Mouse (Mus musculus) CD4-positive, CD25-positive, alpha-beta regulatory T cell, adult 2 months (primary cell): ENCODE measurements around the gene Ninj1.

ENCODE experiments used
- DNase-seq: peaks from one replicate; pipeline ENCODE4 v3.0.0-alpha.2; 2012; ENCODE audit warnings: low read depth, low spot score

Ninj1 gene

DNA sequence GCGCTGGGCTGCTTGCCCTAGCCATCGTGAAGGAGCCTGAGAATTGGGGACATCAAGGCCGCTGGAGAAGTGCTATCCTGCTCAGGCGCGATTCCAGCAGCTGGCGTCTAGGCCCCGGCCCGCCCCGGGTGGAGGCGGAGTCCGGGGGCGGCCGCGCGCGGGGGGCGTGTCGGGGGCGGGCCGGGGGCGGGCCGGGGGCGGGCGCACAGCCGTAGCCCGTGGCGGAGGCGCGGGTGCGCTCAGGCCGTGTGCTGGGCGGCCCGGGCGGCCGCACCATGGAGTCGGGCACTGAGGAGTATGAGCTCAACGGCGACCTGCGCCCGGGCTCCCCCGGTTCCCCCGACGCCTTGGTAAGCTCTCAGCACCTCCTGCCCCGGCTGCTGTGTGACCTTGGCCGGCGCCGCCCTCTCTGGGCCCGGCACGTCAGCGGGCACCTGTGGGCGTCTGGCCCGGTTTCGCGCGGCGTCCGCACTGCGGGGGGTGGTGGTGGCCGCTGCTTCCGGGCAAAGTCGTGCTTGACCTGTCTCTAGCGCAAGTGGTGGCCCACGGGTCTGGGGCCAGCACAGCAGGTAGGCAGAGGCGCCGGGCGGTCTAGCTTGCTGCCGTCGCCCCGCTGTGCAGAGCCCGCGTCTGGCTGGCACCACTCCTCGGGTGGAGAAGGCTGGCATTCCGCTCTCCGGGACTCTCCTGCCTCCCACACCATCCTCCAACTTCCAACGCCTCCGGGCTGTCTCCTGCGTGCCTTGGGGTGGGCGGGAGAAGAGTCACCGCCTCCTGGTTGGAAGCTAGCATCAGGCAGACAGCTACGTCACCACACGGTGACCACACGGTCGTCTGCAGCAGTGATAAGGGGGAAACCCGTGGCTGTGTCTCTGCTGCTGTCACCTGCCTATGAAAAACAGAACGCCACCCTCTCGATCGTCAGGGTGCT is at the start of gene Ninj1:
Ninj1 (plus strand) TSS at position 198 of the 931 bp plus-strand sequence.
- DNase-seq = peak; percentile 94

GRCm38 (mm10) chr13:49140567-49140966 is 46.7 kb upstream of the Ninj1 start:
- no peak for DNase-seq

DNA sequence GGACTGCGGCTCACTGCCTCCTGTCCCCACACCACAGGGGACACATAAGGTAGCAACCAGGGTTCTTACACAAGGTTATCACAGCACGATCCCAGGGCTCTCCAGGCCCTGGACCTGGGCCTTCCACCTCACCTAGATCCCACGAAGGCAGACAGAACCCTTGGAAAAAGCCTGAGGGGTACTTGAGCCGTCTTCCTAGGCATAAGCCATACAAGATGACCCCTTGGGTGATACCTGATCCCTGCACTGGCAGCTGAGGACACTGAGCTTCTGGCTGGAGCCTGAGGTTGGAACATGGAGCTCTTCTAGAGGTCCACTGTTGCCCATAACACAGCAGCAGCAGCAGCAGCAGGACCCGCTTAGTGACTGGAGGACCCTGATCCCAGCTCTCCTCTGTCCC is 44.9 kb upstream of the Ninj1 start:
- no peak for DNase-seq

GRCm38 (mm10) chr13:49143323-49143722 is 44.0 kb upstream of the Ninj1 start:
- no peak for DNase-seq

- no peak for DNase-seq
Observed at GRCm38 (mm10) chr13:49144451-49144850, 42.8 kb upstream of the Ninj1 start.

GRCm38 (mm10) chr13:49145396-49145795 is 41.9 kb upstream of the Ninj1 start:
- DNase-seq = no peak

DNA sequence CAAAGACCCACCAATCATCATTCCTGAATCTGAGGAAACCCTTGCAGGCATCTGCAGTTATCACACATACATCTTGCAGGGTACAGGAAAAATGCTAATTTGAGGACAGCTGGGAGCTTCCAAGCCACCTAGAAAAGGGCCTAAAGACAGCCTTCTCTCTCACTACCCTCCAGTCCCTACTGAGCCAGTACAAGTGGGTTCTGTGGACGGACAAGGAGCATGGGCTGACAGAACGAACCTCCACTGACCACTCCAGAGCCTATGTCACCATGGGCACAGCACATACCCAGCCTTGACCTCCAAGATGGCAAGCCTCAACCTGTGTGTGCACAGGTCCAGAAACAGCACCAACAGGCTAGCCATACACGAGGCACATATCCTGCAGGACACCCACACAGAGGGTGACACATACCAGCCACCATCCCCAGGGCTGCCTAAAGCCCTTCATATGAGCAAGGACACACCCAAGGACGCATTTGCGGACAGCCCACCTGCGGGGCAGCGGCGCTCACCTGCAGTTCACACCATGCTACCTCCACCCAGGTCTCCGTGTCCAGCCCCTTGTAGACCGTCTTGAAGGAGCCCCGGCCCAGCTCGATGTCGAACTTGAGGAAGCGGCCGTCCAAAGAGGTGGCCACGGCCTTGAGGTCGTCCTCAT is 41.1 kb upstream of the Ninj1 start:
- DNase-seq = no peak

- peak; percentile 4 for DNase-seq
Observed at GRCm38 (mm10) chr13:49146698-49147006, 40.6 kb upstream of the Ninj1 start.

- peak; percentile 5 for DNase-seq
Observed at GRCm38 (mm10) chr13:49147007-49147857, 40.1 kb upstream of the Ninj1 start.

GRCm38 (mm10) chr13:49147858-49148226 is 39.4 kb upstream of the Ninj1 start, which contains the start of gene Wnk2:
Gene Wnk2, minus strand, starts transcription at chr13:49148014.
- DNase-seq = peak; percentile 71

DNA sequence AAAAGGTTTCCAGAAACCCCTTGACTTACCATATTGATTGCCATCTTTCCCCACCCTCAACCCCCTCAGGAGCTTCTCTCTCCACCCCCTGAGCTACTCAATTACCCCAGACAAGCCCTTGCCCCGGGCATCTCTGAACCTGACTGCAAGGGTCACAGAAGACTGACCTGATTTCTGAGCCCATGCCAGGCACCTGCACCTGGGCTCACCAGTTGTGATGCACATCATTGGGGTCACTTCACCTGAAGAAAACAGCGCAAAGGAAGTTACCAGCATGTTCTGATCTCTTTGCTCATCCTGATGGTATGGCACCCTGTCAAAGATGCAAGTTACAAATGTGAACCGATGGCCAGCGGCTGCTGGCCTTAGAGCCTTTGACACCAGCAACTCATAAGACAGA is 38.6 kb upstream of the Ninj1 start:
- DNase-seq = no peak

GRCm38 (mm10) chr13:49154028-49154427 is 33.3 kb upstream of the Ninj1 start:
- DNase-seq = no peak

- no peak for DNase-seq
Observed at GRCm38 (mm10) chr13:49154621-49155020, 32.7 kb upstream of the Ninj1 start.

DNA sequence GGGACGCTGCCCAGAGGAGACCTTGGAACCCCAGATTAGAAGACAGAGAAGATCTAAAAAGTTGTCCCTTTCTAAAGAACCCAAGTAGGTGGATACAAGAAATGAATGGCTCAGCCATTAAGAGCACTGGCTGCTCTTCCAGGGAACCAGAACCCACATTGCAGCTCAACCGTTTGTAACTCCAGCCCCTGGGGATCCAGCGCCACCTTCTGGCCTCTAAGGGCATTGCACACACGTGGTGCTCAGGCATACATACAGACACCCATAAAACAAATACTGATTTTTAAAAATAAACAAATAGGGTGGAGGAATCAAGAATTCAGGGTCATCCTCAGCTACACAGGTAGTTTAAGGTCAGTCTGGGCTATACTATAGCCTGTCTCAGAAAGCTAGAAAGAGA is 30.6 kb upstream of the Ninj1 start:
- peak; percentile 11 for DNase-seq

DNA sequence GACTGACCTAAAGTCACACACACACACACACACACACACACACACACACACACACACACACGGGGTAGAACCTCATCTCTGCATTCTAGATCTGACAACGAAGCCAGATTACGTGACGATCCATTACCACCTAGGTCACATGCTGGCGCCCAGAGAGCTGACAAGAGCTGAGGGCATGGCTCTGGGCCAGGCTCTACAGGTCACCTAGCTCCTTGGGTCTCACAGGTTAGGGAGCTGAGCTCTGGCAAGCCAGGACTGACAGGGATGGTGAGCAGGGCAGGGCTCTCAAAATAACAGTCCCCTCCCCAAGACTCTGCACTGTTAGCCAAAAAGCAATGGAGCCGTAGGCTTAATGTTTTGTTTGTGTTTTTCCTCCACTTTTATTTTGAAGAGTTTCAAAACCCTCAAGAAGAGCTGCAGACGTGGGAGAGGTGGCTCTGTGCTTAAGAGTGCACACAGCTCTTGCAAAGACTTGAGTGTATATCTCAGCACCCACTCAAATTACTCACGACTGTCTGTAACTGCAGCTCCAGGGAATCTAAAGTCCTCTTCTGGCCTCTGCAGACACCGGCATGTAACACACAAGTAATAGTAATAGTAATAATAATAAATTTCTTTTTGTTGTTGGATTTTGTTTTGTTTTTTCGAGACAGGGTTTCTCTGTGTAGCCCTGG is 29.1 kb upstream of the Ninj1 start:
- DNase-seq = no peak

DNA sequence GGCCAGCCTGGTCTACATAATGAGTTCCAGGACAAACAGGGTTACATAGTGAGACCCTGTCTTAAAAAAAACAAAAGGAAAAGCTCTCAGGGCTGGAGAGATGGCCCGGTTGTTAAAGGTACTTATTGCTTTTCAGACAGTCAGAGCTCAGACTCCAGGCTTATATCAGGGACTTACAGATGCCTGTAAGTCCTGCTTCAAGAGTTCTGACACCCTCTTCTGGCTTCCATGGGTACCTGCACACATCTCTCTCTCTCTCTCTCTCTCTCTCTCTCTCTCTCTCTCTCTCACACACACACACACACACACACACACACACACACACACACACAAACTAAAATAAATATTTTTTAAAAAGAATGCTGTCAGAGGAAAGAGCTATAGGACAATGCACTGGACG is 26.0 kb upstream of the Ninj1 start:
- no peak for DNase-seq

DNA sequence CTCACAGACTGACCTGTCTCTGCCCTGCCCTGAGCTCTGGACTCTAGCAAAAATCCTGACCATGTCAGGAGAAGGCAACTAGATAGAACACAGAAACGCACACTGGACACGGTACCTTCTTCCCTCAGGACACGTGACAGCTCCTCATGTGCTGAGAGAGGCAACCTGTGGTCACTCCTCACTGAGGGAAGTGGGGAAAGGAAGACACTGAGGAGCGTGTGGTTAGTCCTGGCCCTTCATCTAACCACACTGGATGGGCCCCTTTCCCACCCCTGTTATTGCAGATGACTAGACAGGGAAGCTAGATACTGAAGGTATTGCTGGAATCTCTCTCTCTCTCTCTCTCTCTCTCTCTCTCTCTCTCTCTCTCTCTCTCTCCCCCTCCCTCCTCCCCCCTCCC is 24.6 kb upstream of the Ninj1 start:
- no peak for DNase-seq

DNA sequence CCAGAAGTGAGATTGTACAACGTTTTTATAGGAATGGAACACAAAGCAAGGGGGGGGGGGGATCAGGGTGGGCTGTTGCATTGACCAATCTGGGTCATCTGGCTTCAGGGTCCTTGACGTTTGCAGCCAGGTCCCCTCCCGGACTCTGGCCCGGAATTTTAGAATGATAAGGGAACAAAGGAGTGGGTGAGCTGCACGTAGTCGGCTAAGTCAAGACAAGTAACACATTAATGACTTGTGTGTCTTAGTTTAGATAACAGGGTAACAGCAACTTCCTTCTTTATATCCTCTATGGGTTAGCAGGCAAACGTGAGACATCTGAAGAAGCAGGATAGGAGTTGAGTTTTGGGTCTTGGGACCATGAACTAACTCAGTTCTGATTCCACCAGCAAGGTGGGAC is 23.6 kb upstream of the Ninj1 start:
- no peak for DNase-seq

DNA sequence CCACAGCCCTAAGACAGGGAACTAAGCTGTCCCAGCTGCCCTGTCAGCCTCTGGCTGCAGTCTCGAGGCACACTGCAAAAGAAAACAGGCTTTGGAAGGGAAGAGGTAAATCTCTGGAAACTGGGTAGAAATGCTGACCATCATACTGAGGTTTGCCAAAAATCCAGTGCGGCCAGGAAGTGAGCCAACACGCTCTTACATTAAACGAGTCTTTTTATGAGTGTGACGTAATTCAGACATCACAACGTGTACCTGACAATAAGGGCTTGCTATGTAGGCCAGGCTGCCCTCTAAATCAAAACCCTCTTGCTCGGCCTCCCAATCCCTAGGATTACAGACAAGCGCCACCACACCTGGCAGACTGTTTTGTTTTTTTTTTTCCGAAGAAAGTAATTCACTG is 20.2 kb upstream of the Ninj1 start:
- DNase-seq = no peak

GRCm38 (mm10) chr13:49169448-49170207 is 17.7 kb upstream of the Ninj1 start:
- DNase-seq = peak; percentile 80

GRCm38 (mm10) chr13:49170623-49171022 is 16.7 kb upstream of the Ninj1 start:
- no peak for DNase-seq
